Mouse (Mus musculus) A20 (cell line): ENCODE results near the gene Hmcn2.

Experiments used
- DNase-seq: peaks from one replicate; pipeline ENCODE4 v3.0.0-alpha.2; 2011; ENCODE audit warnings: low read depth, low spot score

Gene Hmcn2

GRCm38 (mm10) chr2:31304801-31305665 lies 9.2 kb upstream of the Hmcn2 start:
- no peak for DNase-seq

- DNase-seq, result peak; percentile 48
Observed at GRCm38 (mm10) chr2:31305684-31306083, 8.5 kb upstream of the Hmcn2 start.

- peak; percentile 7 for DNase-seq
Observed at GRCm38 (mm10) chr2:31308257-31308656, 6.0 kb upstream of the Hmcn2 start.

DNA sequence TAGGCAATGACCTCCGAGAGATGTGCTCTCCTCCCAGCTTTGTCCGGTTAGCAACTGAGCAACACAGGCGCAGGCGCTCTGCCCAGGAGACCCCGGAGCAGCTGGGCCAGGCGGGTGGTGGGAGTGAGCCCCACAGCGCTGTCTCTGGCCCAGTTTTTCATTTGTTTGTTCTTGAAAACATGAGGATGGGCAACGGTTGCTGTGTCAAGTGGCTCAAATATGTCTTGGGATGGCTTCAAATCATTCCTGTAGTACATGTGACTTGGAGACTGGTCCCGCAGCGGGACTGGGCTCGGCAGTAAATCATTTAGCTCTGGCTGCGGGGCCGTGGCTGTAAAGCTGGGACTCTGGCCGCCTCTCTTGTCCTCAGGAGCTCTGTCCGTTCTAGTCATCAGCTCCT lies 4.7 kb upstream of the Hmcn2 start:
- no peak for DNase-seq

GRCm38 (mm10) chr2:31318162-31318561 lies 3.9 kb downstream of the Hmcn2 start:
- no peak for DNase-seq

DNA sequence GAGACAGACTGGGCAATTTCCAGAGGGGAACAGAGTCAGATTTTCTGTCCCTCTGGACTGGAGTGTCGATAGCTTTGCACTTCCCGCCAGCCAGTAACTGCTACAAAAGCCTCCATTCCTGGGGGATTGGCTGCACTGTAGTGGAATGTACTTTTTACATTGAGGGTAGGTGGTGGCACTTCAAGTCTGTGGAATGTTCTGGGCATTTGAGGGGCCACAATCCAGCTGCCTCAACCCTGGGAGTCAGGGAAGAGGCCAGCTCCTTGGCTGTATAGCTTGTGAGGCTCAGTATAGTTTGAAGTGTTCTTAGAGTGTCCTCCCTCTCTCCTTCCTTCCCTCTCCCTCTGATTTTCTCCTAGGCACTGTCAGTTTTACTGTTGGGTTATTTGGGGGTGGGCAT lies 5.0 kb downstream of the Hmcn2 start:
- DNase-seq, result no peak

DNA sequence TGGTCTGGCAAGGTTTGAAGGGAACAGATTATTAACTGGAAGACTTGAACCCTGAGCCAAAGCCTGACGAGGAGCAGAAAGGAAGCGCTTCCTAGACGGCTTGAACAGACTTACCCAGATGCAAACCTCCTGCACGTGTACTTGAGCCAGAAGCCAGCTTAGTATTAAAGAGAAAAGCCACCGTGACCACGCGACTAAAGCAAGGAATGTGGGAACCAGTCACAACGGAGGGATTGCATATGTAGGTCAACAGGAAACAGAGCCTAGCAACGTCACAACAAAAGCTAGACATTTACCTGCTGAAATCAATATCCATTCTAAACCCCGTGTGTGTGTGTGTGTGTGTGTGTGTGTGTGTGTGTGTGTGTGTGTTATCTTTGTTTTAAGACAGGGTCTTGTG lies 13.0 kb downstream of the Hmcn2 start:
- DNase-seq, result no peak

GRCm38 (mm10) chr2:31337706-31338330 lies 23.6 kb downstream of the Hmcn2 start:
- no peak for DNase-seq

- no peak for DNase-seq
Observed at GRCm38 (mm10) chr2:31339826-31340225, 25.6 kb downstream of the Hmcn2 start.

- no peak for DNase-seq
Observed at GRCm38 (mm10) chr2:31341726-31342535, 27.7 kb downstream of the Hmcn2 start.

DNA sequence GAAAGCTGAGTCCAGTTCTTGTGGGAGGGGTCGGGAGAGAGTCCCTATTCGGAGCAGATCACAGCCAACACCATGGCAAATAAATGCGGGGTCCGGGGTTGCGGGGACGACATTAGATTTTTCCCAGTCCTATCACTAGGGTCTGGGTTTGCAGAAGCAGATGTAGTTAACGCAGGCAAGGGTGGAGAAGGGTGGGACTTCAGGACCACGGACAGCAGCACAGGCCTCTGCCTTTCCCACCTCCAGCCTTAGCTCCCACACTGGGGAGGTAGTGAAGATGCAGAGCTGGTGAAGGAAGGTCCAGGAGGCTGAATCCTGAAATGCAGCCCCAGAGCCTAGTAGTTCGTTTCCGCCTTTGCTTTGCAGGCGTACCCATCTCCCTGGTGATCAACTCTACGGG lies 31.9 kb downstream of the Hmcn2 start:
- DNase-seq, result peak; percentile 6

- no peak for DNase-seq
Observed at GRCm38 (mm10) chr2:31348373-31348772, 34.2 kb downstream of the Hmcn2 start.

DNA sequence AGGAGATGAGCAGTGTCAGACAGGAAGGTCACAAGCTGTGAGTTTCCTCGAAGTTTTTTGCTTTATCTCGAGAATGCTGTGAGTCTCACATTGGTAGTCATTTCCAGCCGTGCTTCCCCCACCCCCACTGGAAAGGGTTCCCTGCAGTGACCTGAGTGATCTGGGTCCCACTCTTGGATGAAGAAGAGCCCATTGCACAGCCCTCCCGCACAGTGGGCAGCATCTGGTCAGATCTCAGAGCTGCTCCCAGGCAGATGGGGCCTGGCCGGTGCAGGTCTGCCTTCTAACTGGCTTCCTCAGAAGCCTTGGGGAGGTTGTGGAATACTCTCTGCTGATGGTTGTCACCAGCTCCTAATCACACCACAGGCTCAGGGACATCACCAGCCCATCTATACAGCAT lies 34.6 kb downstream of the Hmcn2 start:
- DNase-seq, result no peak

- DNase-seq, result no peak
Observed at GRCm38 (mm10) chr2:31356771-31357170, 42.6 kb downstream of the Hmcn2 start.

- peak; percentile 12 for DNase-seq
Observed at GRCm38 (mm10) chr2:31359316-31359715, 45.1 kb downstream of the Hmcn2 start.

DNA sequence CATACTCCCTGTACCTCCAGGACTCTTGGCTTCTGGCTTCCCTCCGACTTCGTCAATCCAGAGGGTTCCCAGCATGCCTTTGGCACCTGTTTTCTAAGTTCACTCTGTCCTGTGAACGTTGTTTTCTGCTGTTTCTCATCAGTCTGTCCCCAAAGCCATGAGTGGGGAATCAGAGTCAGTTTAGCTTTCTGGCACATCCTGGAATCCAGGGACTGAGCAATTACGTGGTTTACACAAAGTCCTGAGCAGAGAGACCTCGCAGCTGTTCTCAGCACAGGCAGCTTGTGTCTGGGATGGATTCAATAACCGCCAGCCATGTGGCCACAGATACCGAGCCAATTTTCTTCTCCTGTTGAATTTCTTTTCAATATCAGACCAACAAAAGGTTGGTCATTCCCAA lies 53.0 kb downstream of the Hmcn2 start:
- DNase-seq, result no peak

GRCm38 (mm10) chr2:31371396-31371795 lies 57.2 kb downstream of the Hmcn2 start:
- DNase-seq, result no peak

- DNase-seq, result no peak
Observed at GRCm38 (mm10) chr2:31372186-31372585, 58.0 kb downstream of the Hmcn2 start.

- DNase-seq, result no peak
Observed at GRCm38 (mm10) chr2:31374415-31374814, 60.2 kb downstream of the Hmcn2 start.

DNA sequence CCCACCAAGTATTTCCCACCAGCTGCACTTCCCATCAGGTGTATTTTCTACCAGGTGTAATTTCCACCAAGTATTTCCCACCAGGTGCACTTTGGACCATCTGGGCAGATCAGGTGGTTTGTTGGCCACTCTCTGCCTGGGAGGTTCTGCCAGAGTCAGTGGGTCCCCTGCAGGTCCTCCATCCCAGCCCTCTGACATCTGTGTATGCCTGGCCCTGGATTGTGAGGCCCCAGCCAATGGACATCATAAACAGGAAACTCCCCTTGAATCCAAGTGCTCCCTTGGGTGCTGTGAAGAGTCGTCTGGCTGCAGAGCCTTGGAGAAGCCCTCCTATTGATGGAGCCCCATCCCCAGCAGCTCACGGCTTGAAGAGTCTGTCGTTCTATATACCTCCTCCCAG lies 61.8 kb downstream of the Hmcn2 start:
- DNase-seq, result no peak

DNA sequence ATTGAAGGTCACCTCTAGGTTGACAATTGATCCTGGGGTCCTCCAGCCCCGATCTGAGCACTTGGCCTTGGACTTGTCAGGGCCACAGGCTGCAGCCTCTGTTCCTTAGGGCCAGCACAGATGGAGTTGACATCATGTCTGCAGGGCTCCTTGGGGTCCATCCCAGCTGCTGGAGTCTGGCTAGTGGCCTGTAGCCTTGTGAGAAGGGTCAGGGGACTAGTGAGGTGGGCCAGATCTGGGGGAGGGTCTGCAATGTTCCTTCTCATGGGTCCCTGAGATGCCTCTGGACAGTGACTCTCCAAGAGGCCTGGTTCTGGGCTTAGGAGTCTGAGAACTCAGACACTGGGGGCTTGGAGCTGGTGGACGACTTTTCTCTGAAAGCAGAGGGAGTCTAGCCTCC lies 63.3 kb downstream of the Hmcn2 start:
- no peak for DNase-seq

- DNase-seq, result peak; percentile 56
Observed at GRCm38 (mm10) chr2:31381292-31381846, 67.2 kb downstream of the Hmcn2 start.
